Mouse (Mus musculus): Measurements from ENCODE around the gene Supv3l1. TPM values are rescaled to one million over a fixed set of nuclear protein-coding genes. Genes with fewer than 3 reads are reported as not detected.

Supv3l1 gene
- total RNA-seq (2023), result 10 to 100 TPM; 24.2 to 25.6 TPM

DNA sequence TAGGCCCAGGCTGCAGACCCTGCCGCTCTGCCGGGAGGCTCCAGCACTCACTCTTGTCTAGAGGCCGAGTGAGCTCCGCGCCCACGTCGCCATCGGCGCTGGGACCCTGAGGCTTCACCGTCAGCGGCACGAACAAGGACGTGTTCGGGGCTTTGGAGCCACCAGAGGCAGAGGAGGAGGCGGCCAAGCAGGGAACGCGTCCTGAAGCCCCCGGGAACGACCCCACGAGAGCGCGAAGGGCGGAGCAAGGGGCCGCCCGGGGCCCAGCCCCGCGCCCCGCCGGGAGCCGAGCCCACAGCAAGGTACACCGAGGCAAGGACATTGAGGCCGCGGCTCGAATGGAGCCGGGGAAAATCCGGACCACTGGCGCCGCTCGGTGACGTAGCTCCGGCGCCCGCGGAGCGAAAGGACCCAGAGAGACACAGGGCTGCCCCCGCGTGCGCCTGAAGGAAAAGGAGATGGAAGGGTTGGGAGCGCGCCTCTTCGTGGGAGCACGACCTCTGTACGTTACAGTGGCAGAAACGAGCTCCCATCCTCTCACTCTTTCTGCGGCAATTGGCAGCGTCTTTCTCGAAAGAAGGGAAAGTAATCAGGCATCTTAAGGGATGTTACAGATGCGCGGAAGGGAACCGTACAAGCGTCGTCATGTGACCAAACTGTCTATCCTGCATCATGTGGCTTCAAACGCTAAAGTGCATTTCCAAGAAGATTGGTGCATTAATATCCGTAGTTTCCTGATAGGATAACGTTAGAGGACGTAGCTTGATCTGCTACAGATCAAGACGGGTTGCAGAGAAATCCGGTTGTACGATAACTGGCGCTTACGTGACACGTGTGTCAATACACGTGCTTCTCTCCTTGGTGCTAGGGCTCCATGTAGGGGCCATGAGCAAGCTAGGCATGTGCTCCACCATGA lies at the start of gene Supv3l1, which contains the start of gene 4930507D05Rik:
Gene Supv3l1 (minus strand): TSS at position 375 of the 916 bp plus-strand sequence.
Gene 4930507D05Rik (plus strand): TSS at position 126 of the 916 bp plus-strand sequence.

DNA sequence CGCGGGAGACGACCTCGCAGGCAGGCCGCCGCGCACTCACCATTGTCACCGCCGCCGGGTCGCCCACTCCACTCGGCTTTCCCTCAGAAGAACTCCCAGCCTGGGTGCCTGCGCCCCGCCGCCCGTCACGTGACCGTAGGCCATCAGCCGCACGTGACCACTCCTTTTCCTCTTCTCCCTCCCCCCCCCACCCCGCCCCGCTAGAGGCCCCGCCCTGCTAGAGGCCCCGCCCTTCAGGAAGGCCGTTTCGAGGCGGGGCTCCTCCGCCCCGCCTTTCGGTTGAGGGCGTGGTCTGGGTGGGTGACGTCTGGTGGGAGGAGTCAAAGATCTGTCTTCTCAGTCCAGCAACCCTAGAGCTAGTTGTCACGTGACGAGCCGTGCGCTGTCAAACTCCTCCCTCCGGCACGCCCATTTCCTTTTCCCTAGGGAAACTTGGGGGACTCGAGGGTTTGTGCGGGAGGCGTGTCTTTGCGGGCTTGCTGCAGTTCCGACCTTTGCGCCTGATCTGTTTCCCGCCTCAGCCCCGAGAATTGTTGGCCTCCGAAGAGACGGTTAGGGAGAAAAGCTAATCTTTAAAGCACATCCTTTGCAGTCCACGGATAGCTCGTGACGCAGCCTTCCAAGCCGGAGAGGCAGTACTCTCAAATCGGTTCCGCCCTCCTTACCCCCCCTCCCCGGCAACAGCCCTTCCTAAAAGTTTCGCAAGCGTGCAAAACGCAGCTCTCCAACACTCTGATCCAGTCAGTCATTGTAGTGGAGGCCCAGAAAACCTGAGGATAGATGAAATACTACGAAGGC lies 37.3 kb upstream of the Supv3l1 start, which contains the start of gene Vps26a:
Gene Vps26a (minus strand): TSS at position 188 of the 798 bp plus-strand sequence.

DNA sequence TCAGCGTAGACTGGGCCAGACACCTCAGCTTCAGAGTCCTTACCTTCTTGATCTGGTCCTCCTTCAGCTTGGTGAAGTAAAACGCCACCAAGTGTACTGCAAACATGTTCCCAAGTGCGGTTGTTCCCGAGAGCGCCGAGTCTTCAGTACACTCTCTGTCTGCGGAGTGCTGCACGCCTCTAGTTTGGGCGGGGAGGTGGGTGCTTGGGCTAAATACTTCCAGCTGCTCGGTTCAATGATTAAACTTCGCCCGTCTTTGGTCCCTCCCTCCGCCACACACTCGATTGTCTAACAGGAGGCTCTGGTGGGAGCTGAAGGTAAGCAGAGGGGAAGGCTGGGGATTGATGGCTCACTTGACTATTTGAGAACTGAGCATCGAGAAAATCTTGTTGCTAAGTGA lies 27.3 kb downstream of the Supv3l1 start, which contains the start of gene Hkdc1:
Gene Hkdc1 (minus strand): TSS at position 237 of the 400 bp plus-strand sequence.

DNA sequence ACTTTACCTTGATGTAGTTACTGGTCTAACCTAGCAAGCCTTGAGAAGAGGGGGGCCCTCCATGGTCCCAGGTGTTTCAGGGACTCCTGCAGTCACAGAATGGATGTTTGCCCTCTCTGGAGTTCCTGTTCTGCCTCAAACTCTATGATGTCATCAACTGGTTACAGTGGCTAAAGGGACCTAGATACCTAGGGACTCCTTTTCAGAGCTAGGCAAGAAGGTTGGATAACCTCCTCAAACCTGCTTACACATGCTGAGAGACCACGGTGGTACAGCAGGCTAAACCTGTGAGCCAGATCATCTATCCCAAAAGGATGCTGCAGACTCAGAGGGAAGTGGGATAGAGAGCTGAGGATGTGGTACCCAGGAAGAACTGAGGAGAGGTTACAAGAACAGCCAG lies 69.7 kb downstream of the Supv3l1 start, which contains the start of gene Hk1:
Gene Hk1 (minus strand): TSS at position 101 of the 400 bp plus-strand sequence.

Other genes starting within 250 kb of the Supv3l1 start
- gene Tspan15, start 218.5 kb downstream of the Supv3l1 start, total RNA-seq (2023), result 10 to 100 TPM; 12.7 to 21.7 TPM
- gene Tacr2, start 197.3 kb downstream of the Supv3l1 start, total RNA-seq (2023), result not detected
- gene Hk1, start 69.8 kb downstream of the Supv3l1 start, total RNA-seq (2023), result 10 to 100 TPM; 35.3 to 38.7 TPM
- not detected for gene Hkdc1, start 27.2 kb downstream of the Supv3l1 start, total RNA-seq (2023)
- gene 4930507D05Rik, start 249 bp downstream of the Supv3l1 start, total RNA-seq (2023), result under 1 TPM; 0.58 to 0.71 TPM
- 10 to 100 TPM; 28.6 to 33.0 TPM for gene Vps26a, start 37.1 kb upstream of the Supv3l1 start, total RNA-seq (2023)
- gene Srgn, start 77.7 kb upstream of the Supv3l1 start, total RNA-seq (2023), result 100 to 1,000 TPM; 634 to 726 TPM
- gene Kif1bp, start 128.7 kb upstream of the Supv3l1 start, total RNA-seq (2023), result 10 to 100 TPM; 24.0 to 26.2 TPM
- 100 to 1,000 TPM; 140 to 147 TPM for gene Ddx21, start 152.5 kb upstream of the Supv3l1 start, total RNA-seq (2023)
- 100 to 1,000 TPM; 143 to 149 TPM for gene Ddx50, start 201.5 kb upstream of the Supv3l1 start, total RNA-seq (2023)